24 mouse cellular contexts compared by ENCODE assay signal in genomic region chr2:167734861-167735260, GRCm38 (mm10). TPM values are rescaled to one million over a fixed set of nuclear protein-coding genes. Genes with fewer than 3 reads are reported as not detected.
DNase-seq lines count a peak whose midpoint lies in the region; ATAC-seq and TF ChIP-seq lines count a peak whose summit lies in the region.
"Had no signal": no experiment of that assay in that cellular context is flagged by ENCODE, and none has a peak within 500 bp of the region (broad histone marks: within the 10 kb centered on the region; RNA-seq: fewer than 3 reads in every experiment).

No protein-coding gene starts in this region.

- H3K27ac ChIP-seq in lung, postnatal 0 days (ENCODE audit: low read length): no peak overlapping the region
- H3K27ac ChIP-seq: embryonic facial prominence, embryonic 13.5 days; embryonic facial prominence, embryonic 15.5 days; forebrain, embryonic 13.5 days; forebrain, embryonic 15.5 days had no signal

- H3K4me2 ChIP-seq in lung, postnatal 0 days (replicated peaks; ENCODE audit: low read depth, low read length): no peak overlapping the region
- H3K4me2 ChIP-seq: embryonic facial prominence, embryonic 13.5 days; embryonic facial prominence, embryonic 15.5 days; forebrain, embryonic 13.5 days; forebrain, embryonic 15.5 days had no signal

- no peaks in the 10 kb centered on the region for H3K4me1 ChIP-seq in lung, postnatal 0 days (ENCODE audit: insufficient read depth, low read depth, low read length)
- H3K4me1 ChIP-seq: forebrain, embryonic 13.5 days; forebrain, embryonic 15.5 days had no signal

- TF ChIP-seq CTCF in lung, postnatal 0 days (IDR thresholded peaks at IDR 0.05): no peak

- no peak overlapping the region for H3K4me3 ChIP-seq in lung, postnatal 0 days (ENCODE audit: low read depth, low read length)
- H3K4me3 ChIP-seq: embryonic facial prominence, embryonic 13.5 days; embryonic facial prominence, embryonic 15.5 days; forebrain, embryonic 13.5 days; forebrain, embryonic 15.5 days had no signal

- H3K9me3 ChIP-seq in lung, postnatal 0 days (ENCODE audit: low read length): no peaks in the 10 kb centered on the region
- H3K9me3 ChIP-seq: embryonic facial prominence, embryonic 13.5 days; embryonic facial prominence, embryonic 15.5 days; forebrain, embryonic 13.5 days; forebrain, embryonic 15.5 days; G1E had no signal

- no peaks in the 10 kb centered on the region for H3K27me3 ChIP-seq in lung, postnatal 0 days (replicated peaks; ENCODE audit: insufficient read depth, low read length)
- H3K27me3 ChIP-seq: embryonic facial prominence, embryonic 13.5 days; embryonic facial prominence, embryonic 15.5 days; forebrain, embryonic 13.5 days; forebrain, embryonic 15.5 days; Patski had no signal

- no peak for DNase-seq in lung, postnatal 0 days (ENCODE audit: low spot score)
- no peak for DNase-seq in lung, postnatal 14 days
- no peak for DNase-seq in adrenal gland, postnatal 14 days
- DNase-seq: adrenal gland, adult 8-10 months; adrenal gland, postnatal 25 days; B cell, adult 2 months; cerebellum, adult 11 months; cerebellum, adult 18-20 months; cerebellum, adult 9-10 months; cerebellum, postnatal 10 days; cerebellum, postnatal 25 days; embryo, embryonic 11 days; forebrain, postnatal 0 days had no signal

- H3K9ac ChIP-seq in lung, postnatal 0 days (replicated peaks; ENCODE audit: low read depth): no peak overlapping the region
- H3K9ac ChIP-seq: embryonic facial prominence, embryonic 13.5 days; embryonic facial prominence, embryonic 15.5 days; forebrain, embryonic 13.5 days; forebrain, embryonic 15.5 days; forebrain, postnatal 0 days had no signal

- no peak for TF ChIP-seq EP300 in lung, postnatal 0 days (IDR thresholded peaks at IDR 0.05)

- peak; percentile 5; the same call in 1 of the 2 replicates for ATAC-seq in lung, postnatal 0 days
- ATAC-seq in common myeloid progenitor, adult 5-6 weeks (replicated peaks; ENCODE audit: low read depth, poor library complexity, severe bottlenecking): peak; percentile 42; the same call in 1 of the 2 replicates
- 0 out of 2 replicates have a peak, but pooled peaks have one; percentile 12 for ATAC-seq in megakaryocyte progenitor cell, adult 5-6 weeks (replicated peaks; ENCODE audit: poor library complexity)
- no peak for ATAC-seq in erythroblast, adult 5-6 weeks (replicated peaks; ENCODE audit: low FRiP score, poor library complexity, severe bottlenecking)
- ATAC-seq: activated CD4-positive, CD25-positive, alpha-beta regulatory T cell, adult 4 months; CD4-positive, CD25-positive, alpha-beta regulatory T cell, adult 4 months; forebrain, embryonic 13.5 days; forebrain, embryonic 15.5 days; forebrain, postnatal 0 days; Patski had no signal

- H3K36me3 ChIP-seq in lung, postnatal 0 days (ENCODE audit: insufficient read depth, low read length): no peaks in the 10 kb centered on the region
- H3K36me3 ChIP-seq: embryonic facial prominence, embryonic 13.5 days; embryonic facial prominence, embryonic 15.5 days; forebrain, embryonic 15.5 days; G1E had no signal

- WGBS in lung, postnatal 0 days: 68% methylated on average over 9 of the region's 10 CpGs

RNA-seq across cellular contexts. Expression of gene Tmem189, which starts 45.2 kb away (rescaled TPM):
- 51.7 and 55.1 TPM in 2 replicates for polyA plus RNA-seq in lung, postnatal 0 days (2015; fragmentation: Nextera tagmentation; extraction: Ambion mirVana)
- total RNA-seq in common myeloid progenitor, adult 5-6 weeks (2017): 17.3 and 27.5 TPM in 2 replicates
- total RNA-seq in megakaryocyte progenitor cell, adult 5-6 weeks (2015): 15.5 and 18.0 TPM in 2 replicates
- 18.4 and 20.0 TPM in 2 replicates for total RNA-seq in megakaryocyte progenitor cell, adult 5-6 weeks (2017)
- total RNA-seq in adrenal gland, postnatal 14 days (2021): 30.7 and 37.5 TPM in 2 replicates
- total RNA-seq in erythroblast, adult 5-6 weeks (2015; ENCODE audit: low replicate concordance): 19.6 and 20.8 TPM in 2 replicates
- 23.7 and 52.9 TPM in 2 replicates for total RNA-seq in erythroblast, adult 5-6 weeks (2017; ENCODE audit: low replicate concordance)

RNA-seq across cellular contexts. Expression of gene Cebpb, which starts 46.1 kb away (rescaled TPM):
- 108 and 122 TPM in 2 replicates for polyA plus RNA-seq in lung, postnatal 0 days (2015; fragmentation: Nextera tagmentation; extraction: Ambion mirVana)
- total RNA-seq in common myeloid progenitor, adult 5-6 weeks (2017): 4.7 and 6.5 TPM in 2 replicates
- 19.6 and 22.4 TPM in 2 replicates for total RNA-seq in megakaryocyte progenitor cell, adult 5-6 weeks (2015)
- total RNA-seq in megakaryocyte progenitor cell, adult 5-6 weeks (2017): 15.6 and 16.3 TPM in 2 replicates
- total RNA-seq in adrenal gland, postnatal 14 days (2021): 358 and 403 TPM in 2 replicates
- total RNA-seq in erythroblast, adult 5-6 weeks (2015; ENCODE audit: low replicate concordance): 8.8 and 9.0 TPM in 2 replicates
- 7.3 and 14.8 TPM in 2 replicates for total RNA-seq in erythroblast, adult 5-6 weeks (2017; ENCODE audit: low replicate concordance)

Comparison
In these comparisons a context has a peak if more than half of its experiments do, and no peak if none do; other contexts are left out.
1. RNA of gene Cebpb, which starts 46.1 kb away (total RNA-seq): 358 to 403 TPM in adrenal gland, postnatal 14 days; 15.6 to 22.4 TPM in megakaryocyte progenitor cell, adult 5-6 weeks, 7.3 to 14.8 TPM in erythroblast, adult 5-6 weeks and 4.7 to 6.5 TPM in common myeloid progenitor, adult 5-6 weeks; every median in the first group is over 10 times any median in the second.